Mouse (Mus musculus): ENCODE results near the gene Gm47791. TPM values are rescaled to one million over a fixed set of nuclear protein-coding genes. Genes with fewer than 3 reads are reported as not detected.

The Gm47791 gene
- polyA plus RNA-seq (2014; fragmentation: Illumina TruSeq; extraction: RNeasy Lipid Tissue Mini Kit (QIAGEN cat#74804); ENCODE audit: low read depth, low replicate concordance), result not detected

GRCm38 (mm10) chr1:82771022-82771586, at the start of gene Gm47791:
Gene Gm47791 (minus strand): TSS chr1:82771243.

GRCm38 (mm10) chr1:82768269-82768668, 2.8 kb downstream of the Gm47791 start, which contains the start of gene Tm4sf20:
Gene Tm4sf20 (minus strand): TSS chr1:82768461.

GRCm38 (mm10) chr1:82724339-82725025, 46.6 kb downstream of the Gm47791 start, which contains the start of gene Mff:
Gene Mff (plus strand): TSS chr1:82724890.

Other genes with a start within 250 kb of the Gm47791 start
- gene Col4a4, start 184.4 kb downstream of the Gm47791 start, polyA plus RNA-seq (2014; fragmentation: Illumina TruSeq; extraction: RNeasy Lipid Tissue Mini Kit (QIAGEN cat#74804); ENCODE audit: low read depth, low replicate concordance), result 6.6 TPM
- 5.9 TPM for gene Col4a3, start 184.3 kb downstream of the Gm47791 start, polyA plus RNA-seq (2014; fragmentation: Illumina TruSeq; extraction: RNeasy Lipid Tissue Mini Kit (QIAGEN cat#74804); ENCODE audit: low read depth, low replicate concordance)
- 614 TPM for gene Mff, start 46.4 kb downstream of the Gm47791 start, polyA plus RNA-seq (2014; fragmentation: Illumina TruSeq; extraction: RNeasy Lipid Tissue Mini Kit (QIAGEN cat#74804); ENCODE audit: low read depth, low replicate concordance)
- gene Tm4sf20, start 2.8 kb downstream of the Gm47791 start, polyA plus RNA-seq (2014; fragmentation: Illumina TruSeq; extraction: RNeasy Lipid Tissue Mini Kit (QIAGEN cat#74804); ENCODE audit: low read depth, low replicate concordance), result 0.22 TPM
- gene Agfg1, start 68.2 kb upstream of the Gm47791 start, polyA plus RNA-seq (2014; fragmentation: Illumina TruSeq; extraction: RNeasy Lipid Tissue Mini Kit (QIAGEN cat#74804); ENCODE audit: low read depth, low replicate concordance), result 189 TPM
- 0.87 TPM for gene A030005L19Rik, start 142.1 kb upstream of the Gm47791 start, polyA plus RNA-seq (2014; fragmentation: Illumina TruSeq; extraction: RNeasy Lipid Tissue Mini Kit (QIAGEN cat#74804); ENCODE audit: low read depth, low replicate concordance)
- not detected for gene A030014E15Rik, start 153.7 kb upstream of the Gm47791 start, polyA plus RNA-seq (2014; fragmentation: Illumina TruSeq; extraction: RNeasy Lipid Tissue Mini Kit (QIAGEN cat#74804); ENCODE audit: low read depth, low replicate concordance)
- gene Gm6217, start 160.2 kb upstream of the Gm47791 start, polyA plus RNA-seq (2014; fragmentation: Illumina TruSeq; extraction: RNeasy Lipid Tissue Mini Kit (QIAGEN cat#74804); ENCODE audit: low read depth, low replicate concordance), result not detected
- not detected for gene A030003K21Rik, start 172.1 kb upstream of the Gm47791 start, polyA plus RNA-seq (2014; fragmentation: Illumina TruSeq; extraction: RNeasy Lipid Tissue Mini Kit (QIAGEN cat#74804); ENCODE audit: low read depth, low replicate concordance)
- not detected for gene Gm7544, start 184.8 kb upstream of the Gm47791 start, polyA plus RNA-seq (2014; fragmentation: Illumina TruSeq; extraction: RNeasy Lipid Tissue Mini Kit (QIAGEN cat#74804); ENCODE audit: low read depth, low replicate concordance)
- not detected for gene Gm47955, start 189.0 kb upstream of the Gm47791 start, polyA plus RNA-seq (2014; fragmentation: Illumina TruSeq; extraction: RNeasy Lipid Tissue Mini Kit (QIAGEN cat#74804); ENCODE audit: low read depth, low replicate concordance)
- not detected for gene Gm47959, start 229.3 kb upstream of the Gm47791 start, polyA plus RNA-seq (2014; fragmentation: Illumina TruSeq; extraction: RNeasy Lipid Tissue Mini Kit (QIAGEN cat#74804); ENCODE audit: low read depth, low replicate concordance)

Data from testis, adult 10 weeks (tissue).